Mouse (Mus musculus): ENCODE measurements around the gene Atad2b.
A peak's percentile ranks its signal among the peaks of the same experiment; 100 is the strongest.

Gene Atad2b

DNA sequence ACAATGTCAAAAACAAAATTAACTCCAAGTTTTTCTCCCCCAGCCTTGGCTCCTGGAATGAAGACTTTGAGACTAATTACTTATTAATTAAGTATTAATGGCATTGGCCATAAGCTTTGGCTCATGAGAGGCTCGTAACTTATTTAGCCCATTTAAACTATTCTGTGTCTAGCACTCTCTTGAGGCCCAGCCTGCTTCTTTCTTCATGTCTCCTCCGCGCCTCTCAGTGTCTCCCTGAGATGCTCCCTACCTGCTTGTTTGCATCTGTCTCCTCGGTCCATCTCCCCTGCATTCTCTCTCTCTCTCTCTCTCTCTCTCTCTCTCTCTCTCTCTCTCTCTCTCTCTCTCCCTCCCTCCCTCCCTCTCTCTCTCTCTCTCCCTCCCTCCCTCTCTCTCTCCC, 164.3 kb downstream of the Atad2b start:
- no peak for DNase-seq (ENCODE audit: low read depth)

DNA sequence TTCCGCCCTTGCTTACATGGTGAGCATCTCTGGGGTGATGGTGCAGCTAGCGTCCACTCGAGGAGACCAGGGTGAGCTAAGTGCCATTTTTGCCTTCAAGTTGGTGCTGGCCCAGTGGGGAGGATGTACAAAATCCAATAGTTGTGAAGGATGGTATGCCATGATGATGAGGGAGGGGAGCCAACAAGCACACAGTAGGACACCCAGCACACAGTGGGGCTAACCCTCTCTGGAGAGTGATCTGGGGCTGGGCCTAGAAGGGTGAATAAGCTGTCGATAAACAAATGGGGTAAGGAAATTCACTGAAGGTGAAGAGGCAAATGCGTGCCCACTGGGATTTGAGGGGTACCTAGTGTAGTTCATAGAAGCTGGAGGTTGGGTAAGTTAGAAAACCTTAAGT, 167.6 kb downstream of the Atad2b start:
- no peak for DNase-seq (ENCODE audit: low read depth)

DNA sequence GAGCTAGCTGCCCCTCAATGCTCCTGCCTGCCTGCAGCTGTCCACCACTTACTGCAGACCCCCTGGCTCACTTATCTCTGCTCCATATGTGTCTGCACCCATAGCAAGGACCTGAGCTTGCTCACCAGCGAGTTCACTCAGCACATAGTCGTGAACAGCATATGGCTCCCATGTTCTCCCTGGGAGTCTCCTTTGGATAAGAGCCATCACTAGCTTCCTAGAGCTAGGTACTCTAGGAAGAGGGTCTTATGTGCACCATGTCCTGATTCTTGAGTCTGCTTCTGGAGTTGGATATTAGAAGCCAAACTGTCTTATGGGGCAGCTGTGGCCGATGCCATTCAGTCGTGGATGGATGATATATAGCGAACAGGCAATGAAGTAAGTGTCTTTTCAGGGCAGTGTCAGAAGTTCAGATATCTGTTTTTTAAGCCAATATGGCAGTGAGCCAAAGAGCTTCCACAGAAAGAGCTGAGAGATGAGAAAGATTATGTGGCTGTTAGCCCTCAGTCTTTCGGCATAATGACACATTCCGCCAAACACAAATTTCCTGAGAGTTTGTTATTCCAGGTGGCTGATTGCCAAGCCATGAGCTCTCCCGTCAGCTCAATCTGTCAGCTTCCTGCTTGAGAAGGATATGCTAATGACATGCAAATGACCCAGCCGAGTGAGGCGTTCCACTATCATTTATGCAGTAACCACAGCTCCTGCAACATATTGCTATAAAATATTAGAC, 170.8 kb downstream of the Atad2b start:
- DNase-seq (ENCODE audit: low read depth), result peak; percentile 45

DNA sequence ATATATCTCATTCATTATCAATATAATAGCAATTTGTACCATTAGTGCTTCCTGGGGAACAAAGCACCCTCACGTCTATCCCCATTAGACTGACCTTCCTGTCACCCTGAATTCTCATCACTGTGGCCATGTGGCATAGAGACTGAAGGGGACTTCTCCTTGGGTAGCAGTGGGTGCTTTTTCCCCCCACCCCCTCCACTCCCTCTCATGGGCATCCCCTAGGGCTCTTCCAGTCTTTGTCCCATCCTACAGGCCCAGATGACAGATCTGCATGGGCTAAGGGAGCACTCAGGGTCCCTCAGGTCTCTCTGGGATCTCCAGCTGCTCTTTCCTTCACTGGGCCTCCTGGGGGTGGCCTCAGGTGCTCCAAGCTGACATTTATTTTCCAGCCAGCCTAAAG, 171.5 kb downstream of the Atad2b start:
- DNase-seq (ENCODE audit: low read depth), result no peak

Measured in 416B (cell line).